27 mouse cellular contexts compared by ENCODE assay signal in genomic region chr11:78428309-78428708, GRCm38 (mm10). TPM values are rescaled to one million over a fixed set of nuclear protein-coding genes. Genes with fewer than 3 reads are reported as not detected.
A peak's percentile ranks its signal among the peaks of the same experiment; 100 is the strongest.
DNase-seq lines count a peak whose midpoint lies in the region; ATAC-seq and TF ChIP-seq lines count a peak whose summit lies in the region.
"Had no signal": no experiment of that assay in that cellular context is flagged by ENCODE, and none has a peak within 500 bp of the region (broad histone marks: within the 10 kb centered on the region; RNA-seq: fewer than 3 reads in every experiment).

No protein-coding gene starts in this region.

- H3K27me3 ChIP-seq in lung, postnatal 0 days (replicated peaks; ENCODE audit: insufficient read depth, low read length): no peaks in the 10 kb centered on the region
- H3K27me3 ChIP-seq in small intestine, adult 2 months (ENCODE audit: control insufficient read depth, insufficient read depth, low read length): no peaks in the 10 kb centered on the region
- H3K27me3 ChIP-seq: forebrain, embryonic 13.5 days; heart, embryonic 15.5 days; hindbrain, embryonic 13.5 days had no signal

- TF ChIP-seq EP300 in lung, postnatal 0 days (IDR thresholded peaks at IDR 0.05): no peak

- no peak overlapping the region for H3K27ac ChIP-seq in lung, postnatal 0 days (ENCODE audit: low read length)
- peak overlapping the region; percentile 52 for H3K27ac ChIP-seq in small intestine, adult 2 months (ENCODE audit: insufficient read depth, low read depth, low read length)
- H3K27ac ChIP-seq: forebrain, embryonic 13.5 days; heart, adult 2 months; heart, embryonic 15.5 days; hindbrain, embryonic 13.5 days; hindbrain, postnatal 0 days had no signal

- H3K9ac ChIP-seq in lung, postnatal 0 days (replicated peaks; ENCODE audit: low read depth): no peak overlapping the region
- H3K9ac ChIP-seq: forebrain, embryonic 13.5 days; forebrain, postnatal 0 days; heart, embryonic 15.5 days; hindbrain, embryonic 13.5 days had no signal

- ATAC-seq in lung, postnatal 0 days: no peak
- ATAC-seq in megakaryocyte-erythroid progenitor cell, adult 5-6 weeks (replicated peaks; ENCODE audit: low FRiP score, low TSS enrichment, poor library complexity, severe bottlenecking): no peak
- ATAC-seq: forebrain, embryonic 13.5 days; forebrain, postnatal 0 days; hindbrain, postnatal 0 days had no signal

- no peak for TF ChIP-seq POLR2A in small intestine, adult 2 months (IDR thresholded peaks at IDR 0.05; ENCODE audit: low read depth, low read length)

- no peaks in the 10 kb centered on the region for H3K9me3 ChIP-seq in lung, postnatal 0 days (ENCODE audit: low read length)
- H3K9me3 ChIP-seq: forebrain, embryonic 13.5 days; heart, embryonic 15.5 days; hindbrain, embryonic 13.5 days had no signal

- H3K4me2 ChIP-seq in lung, postnatal 0 days (replicated peaks; ENCODE audit: low read depth, low read length): no peak overlapping the region
- H3K4me2 ChIP-seq: forebrain, embryonic 13.5 days; heart, embryonic 11.5 days; heart, embryonic 15.5 days; hindbrain, embryonic 13.5 days had no signal

- 68% methylated on average over 5 of the region's 5 CpGs for WGBS in lung, postnatal 0 days
- 72% methylated on average over 5 of the region's 5 CpGs for WGBS in small intestine, adult 2 months

- H3K36me3 ChIP-seq in lung, postnatal 0 days (ENCODE audit: insufficient read depth, low read length): no peaks in the 10 kb centered on the region
- no peaks in the 10 kb centered on the region for H3K36me3 ChIP-seq in small intestine, adult 2 months (ENCODE audit: control insufficient read depth, insufficient read depth, low read length)
- H3K36me3 ChIP-seq: heart, embryonic 15.5 days; hindbrain, embryonic 13.5 days had no signal

- TF ChIP-seq CTCF in lung, postnatal 0 days (IDR thresholded peaks at IDR 0.05): peak; percentile 14; the same call in 1 of the 2 replicates
- no peak for TF ChIP-seq CTCF in small intestine, adult 2 months (IDR thresholded peaks at IDR 0.05; ENCODE audit: extremely low read depth, insufficient read length, insufficient replicate concordance, low read depth, low read length)

- H3K4me3 ChIP-seq in lung, postnatal 0 days (ENCODE audit: low read depth, low read length): no peak overlapping the region
- H3K4me3 ChIP-seq in small intestine, adult 2 months (ENCODE audit: low read depth, low read length): no peak overlapping the region
- H3K4me3 ChIP-seq: forebrain, embryonic 13.5 days; heart, adult 2 months; heart, embryonic 15.5 days; hindbrain, embryonic 13.5 days had no signal

- no peak for DNase-seq in lung, postnatal 0 days (ENCODE audit: low spot score)
- no peak for DNase-seq in lung, postnatal 25 days (ENCODE audit: low spot score)
- DNase-seq in ES-CJ7 (ENCODE audit: low read depth, low spot score): peak; percentile 78
- peak; percentile 77 for DNase-seq in R1 (ENCODE audit: low read depth, low spot score)
- no peak for DNase-seq in cerebellum, postnatal 14 days
- DNase-seq in thymus, postnatal 4 days: no peak
- DNase-seq: adrenal gland, adult 2 months; cerebellum, adult 11 months; cerebellum, adult 8-10 months; cerebellum, postnatal 25 days; forebrain, postnatal 0 days; gastrocnemius, postnatal 14 days; heart, adult 2 months; heart, postnatal 14 days had no signal

- no peaks in the 10 kb centered on the region for H3K4me1 ChIP-seq in lung, postnatal 0 days (ENCODE audit: insufficient read depth, low read depth, low read length)
- H3K4me1 ChIP-seq in small intestine, adult 2 months (ENCODE audit: control insufficient read depth, insufficient read depth, insufficient read length, low read length): peaks cover 12% of the 10 kb centered on the region; the same call in 1 of the 2 replicates
- H3K4me1 ChIP-seq: forebrain, embryonic 13.5 days; heart, embryonic 15.5 days; hindbrain, embryonic 13.5 days had no signal

RNA-seq across cellular contexts. Expression of gene Slc13a2, which starts 6.3 kb away (rescaled TPM):
- polyA plus RNA-seq in lung, postnatal 0 days (2015; fragmentation: Nextera tagmentation; extraction: Ambion mirVana): 0.43 and 0.51 TPM in 2 replicates
- polyA plus RNA-seq in small intestine, adult 2 months (2012; rRNA removed): 24.9 and 374 TPM in 2 replicates
- not detected in 2 replicates for total RNA-seq in megakaryocyte-erythroid progenitor cell, adult 5-6 weeks (2014; fragmentation: Nextera tagmentation)
- not detected in 2 replicates for total RNA-seq in megakaryocyte-erythroid progenitor cell, adult 5-6 weeks (2017)
- total RNA-seq: adrenal gland, adult 2 months; forebrain, postnatal 0 days; gastrocnemius, adult 18-20 months; gastrocnemius, postnatal 14 days; heart, adult 2 months; heart, postnatal 14 days; hematopoietic stem cell, adult 5-6 weeks had no signal
- polyA plus RNA-seq: brain, embryonic 14.5 days; cortical plate, adult 2 months; embryonic facial prominence, embryonic 14.5 days; forebrain, embryonic 13.5 days; forebrain, postnatal 0 days; heart, embryonic 11.5 days; heart, embryonic 15.5 days; hindbrain, embryonic 13.5 days; hindbrain, postnatal 0 days had no signal

RNA-seq across cellular contexts. Expression of gene Slc46a1, which starts 37.2 kb away (rescaled TPM):
- 10.6 and 11.9 TPM in 2 replicates for polyA plus RNA-seq in lung, postnatal 0 days (2015; fragmentation: Nextera tagmentation; extraction: Ambion mirVana)
- 117 and 341 TPM in 2 replicates for polyA plus RNA-seq in small intestine, adult 2 months (2012; rRNA removed)
- 2.6 and 3.6 TPM in 2 replicates for total RNA-seq in megakaryocyte-erythroid progenitor cell, adult 5-6 weeks (2014; fragmentation: Nextera tagmentation)
- 0.56 and 0.76 TPM in 2 replicates for total RNA-seq in megakaryocyte-erythroid progenitor cell, adult 5-6 weeks (2017)

RNA-seq across cellular contexts. Expression of gene Foxn1, which starts 42.0 kb away (rescaled TPM):
- polyA plus RNA-seq in lung, postnatal 0 days (2015; fragmentation: Nextera tagmentation; extraction: Ambion mirVana): not detected in 2 replicates
- polyA plus RNA-seq in small intestine, adult 2 months (2012; rRNA removed): 0.06 TPM in 1 of 2 replicates, not detected in the other
- not detected in 2 replicates for total RNA-seq in megakaryocyte-erythroid progenitor cell, adult 5-6 weeks (2014; fragmentation: Nextera tagmentation)
- not detected in 2 replicates for total RNA-seq in megakaryocyte-erythroid progenitor cell, adult 5-6 weeks (2017)
- total RNA-seq: forebrain, postnatal 0 days; gastrocnemius, adult 18-20 months; gastrocnemius, postnatal 14 days; heart, adult 2 months; hematopoietic stem cell, adult 5-6 weeks; hindbrain, postnatal 0 days had no signal
- polyA plus RNA-seq: forebrain, embryonic 13.5 days; forebrain, postnatal 0 days; gonadal fat pad, adult 2 months; heart, adult 2 months; hindbrain, embryonic 13.5 days; hindbrain, postnatal 0 days had no signal

Comparison
In these comparisons a context has a peak if more than half of its experiments do, and no peak if none do; other contexts are left out.
1. DNase-seq: peak in ES-CJ7 (single experiment) and R1 (single experiment); none in lung, postnatal 0 days (single experiment), lung, postnatal 25 days (single experiment), cerebellum, postnatal 14 days (0 of 2) and thymus, postnatal 4 days (single experiment).
2. RNA of gene Slc13a2, which starts 6.3 kb away (polyA plus RNA-seq): 24.9 to 374 TPM in small intestine, adult 2 months; 0.43 to 0.51 TPM in lung, postnatal 0 days; every median in the first group is over 10 times any median in the second.